11 mouse cellular contexts compared by ENCODE assay signal in genomic region chr9:77610811-77611210, GRCm38 (mm10). TPM values are rescaled to one million over a fixed set of nuclear protein-coding genes. Genes with fewer than 3 reads are reported as not detected.
DNase-seq lines count a peak whose midpoint lies in the region; ATAC-seq and TF ChIP-seq lines count a peak whose summit lies in the region.
"Had no signal": no experiment of that assay in that cellular context is flagged by ENCODE, and none has a peak within 500 bp of the region (broad histone marks: within the 10 kb centered on the region; RNA-seq: fewer than 3 reads in every experiment).

No protein-coding gene starts in this region.

- H3K9ac ChIP-seq in kidney, embryonic 16.5 days (replicated peaks; ENCODE audit: low read length), result no peak overlapping the region
- H3K9ac ChIP-seq in midbrain, postnatal 0 days (replicated peaks; ENCODE audit: low read length, poor library complexity, severe bottlenecking), result no peak overlapping the region
- no peak overlapping the region for H3K9ac ChIP-seq in midbrain, embryonic 16.5 days (ENCODE audit: low read depth, low read length)
- no peak overlapping the region for H3K9ac ChIP-seq in stomach, postnatal 0 days (ENCODE audit: low read length)
- no peak overlapping the region for H3K9ac ChIP-seq in neural tube, embryonic 15.5 days (replicated peaks)

- TF ChIP-seq EP300 in stomach, postnatal 0 days (optimal IDR thresholded peaks at IDR 0.05), result no peak

- no peaks in the 10 kb centered on the region for H3K27me3 ChIP-seq in kidney, adult 2 months (replicated peaks; ENCODE audit: control insufficient read depth, insufficient read depth, low read length)
- no peaks in the 10 kb centered on the region for H3K27me3 ChIP-seq in kidney, embryonic 16.5 days (ENCODE audit: insufficient read depth, low read length)
- no peaks in the 10 kb centered on the region for H3K27me3 ChIP-seq in midbrain, postnatal 0 days (ENCODE audit: insufficient read depth, low read length)
- H3K27me3 ChIP-seq in midbrain, embryonic 16.5 days (ENCODE audit: control insufficient read depth, insufficient read depth, low read depth, low read length), result no peaks in the 10 kb centered on the region
- H3K27me3 ChIP-seq in stomach, postnatal 0 days (ENCODE audit: control insufficient read depth, insufficient read depth, low read length), result no peaks in the 10 kb centered on the region
- no peaks in the 10 kb centered on the region for H3K27me3 ChIP-seq in neural tube, embryonic 15.5 days (replicated peaks)

- TF ChIP-seq CTCF in kidney, adult 2 months (conservative IDR thresholded peaks at IDR 0.05; ENCODE audit: insufficient read depth, insufficient read length, low read depth, low read length), result peak; percentile 65
- peak; percentile 72 for TF ChIP-seq CTCF in midbrain, postnatal 0 days (IDR thresholded peaks at IDR 0.05)
- peak; percentile 71 for TF ChIP-seq CTCF in stomach, postnatal 0 days (IDR thresholded peaks at IDR 0.05; ENCODE audit: low read depth)

- ATAC-seq in kidney, embryonic 16.5 days (ENCODE audit: low FRiP score, low TSS enrichment), result no peak
- no peak for ATAC-seq in midbrain, postnatal 0 days (ENCODE audit: low FRiP score)
- no peak for ATAC-seq in midbrain, embryonic 16.5 days
- no peak for ATAC-seq in stomach, postnatal 0 days (ENCODE audit: low FRiP score, low TSS enrichment)
- ATAC-seq in neural tube, embryonic 15.5 days (ENCODE audit: low FRiP score), result no peak

- no peaks in the 10 kb centered on the region for H3K9me3 ChIP-seq in kidney, embryonic 16.5 days (ENCODE audit: low read length)
- no peaks in the 10 kb centered on the region for H3K9me3 ChIP-seq in midbrain, postnatal 0 days (ENCODE audit: low read length)
- no peaks in the 10 kb centered on the region for H3K9me3 ChIP-seq in midbrain, embryonic 16.5 days (replicated peaks; ENCODE audit: control insufficient read depth, low read length, poor library complexity, severe bottlenecking)
- H3K9me3 ChIP-seq in stomach, postnatal 0 days (ENCODE audit: control insufficient read depth, low read length), result no peaks in the 10 kb centered on the region
- no peaks in the 10 kb centered on the region for H3K9me3 ChIP-seq in neural tube, embryonic 15.5 days (replicated peaks)
- H3K9me3 ChIP-seq: forebrain, embryonic 10.5 days had no signal

- no peak overlapping the region for H3K27ac ChIP-seq in kidney, adult 2 months (ENCODE audit: insufficient read depth, low read depth, low read length)
- H3K27ac ChIP-seq in kidney, embryonic 16.5 days (ENCODE audit: low read length), result no peak overlapping the region
- H3K27ac ChIP-seq in midbrain, postnatal 0 days (ENCODE audit: low read depth, low read length), result no peak overlapping the region
- no peak overlapping the region for H3K27ac ChIP-seq in midbrain, embryonic 16.5 days (ENCODE audit: low read length)
- no peak overlapping the region for H3K27ac ChIP-seq in stomach, postnatal 0 days (replicated peaks)
- no peak overlapping the region for H3K27ac ChIP-seq in neural tube, embryonic 15.5 days (replicated peaks)
- H3K27ac ChIP-seq: forebrain, embryonic 10.5 days had no signal

- H3K4me3 ChIP-seq in kidney, adult 2 months (ENCODE audit: insufficient read depth, low read depth, low read length), result no peak overlapping the region
- H3K4me3 ChIP-seq in kidney, embryonic 16.5 days (ENCODE audit: low read length), result no peak overlapping the region
- H3K4me3 ChIP-seq in midbrain, postnatal 0 days (ENCODE audit: low read depth, low read length), result no peak overlapping the region
- H3K4me3 ChIP-seq in midbrain, embryonic 16.5 days (ENCODE audit: low read depth, low read length), result no peak overlapping the region
- H3K4me3 ChIP-seq in stomach, postnatal 0 days (ENCODE audit: low read depth, low read length), result no peak overlapping the region
- no peak overlapping the region for H3K4me3 ChIP-seq in neural tube, embryonic 15.5 days (replicated peaks)
- H3K4me3 ChIP-seq: forebrain, embryonic 10.5 days had no signal

- no peaks in the 10 kb centered on the region for H3K36me3 ChIP-seq in kidney, adult 2 months (ENCODE audit: control insufficient read depth, insufficient read depth, low read length)
- no peaks in the 10 kb centered on the region for H3K36me3 ChIP-seq in kidney, embryonic 16.5 days (ENCODE audit: insufficient read depth, low read length)
- no peaks in the 10 kb centered on the region for H3K36me3 ChIP-seq in midbrain, postnatal 0 days (ENCODE audit: insufficient read depth, low read length)
- no peaks in the 10 kb centered on the region for H3K36me3 ChIP-seq in midbrain, embryonic 16.5 days (ENCODE audit: control insufficient read depth, insufficient read depth, low read length)
- no peaks in the 10 kb centered on the region for H3K36me3 ChIP-seq in stomach, postnatal 0 days (ENCODE audit: control insufficient read depth, insufficient read depth, low read length)
- H3K36me3 ChIP-seq in neural tube, embryonic 15.5 days, result no peaks in the 10 kb centered on the region
- H3K36me3 ChIP-seq: forebrain, embryonic 10.5 days had no signal

- peak; percentile 16 for DNase-seq in embryo, embryonic 10 days (ENCODE audit: low spot score)
- DNase-seq in embryo, embryonic 9.5 days (ENCODE audit: extremely low spot score), result no peak
- DNase-seq in kidney, adult 2 months, result peak; percentile 39
- DNase-seq in midbrain, postnatal 0 days (ENCODE audit: low spot score), result peak; percentile 27
- no peak for DNase-seq in stomach, postnatal 0 days (ENCODE audit: low spot score)
- DNase-seq: cerebellum, postnatal 36 days; kidney, adult 11 months had no signal

- H3K4me2 ChIP-seq in kidney, embryonic 16.5 days (replicated peaks; ENCODE audit: low read depth, low read length), result no peak overlapping the region
- no peak overlapping the region for H3K4me2 ChIP-seq in midbrain, postnatal 0 days (ENCODE audit: low read depth, low read length, poor library complexity, severe bottlenecking)
- no peak overlapping the region for H3K4me2 ChIP-seq in midbrain, embryonic 16.5 days (ENCODE audit: low read length)
- no peak overlapping the region for H3K4me2 ChIP-seq in stomach, postnatal 0 days (replicated peaks; ENCODE audit: low read depth)
- no peak overlapping the region for H3K4me2 ChIP-seq in neural tube, embryonic 15.5 days

- TF ChIP-seq POLR2A in kidney, adult 2 months (IDR thresholded peaks at IDR 0.05; ENCODE audit: low read depth, low read length), result no peak

- H3K4me1 ChIP-seq in kidney, adult 2 months (ENCODE audit: control insufficient read depth, insufficient read depth, low read length), result 0 out of 2 replicates have a peak, but pooled peaks cover under 1% of the 10 kb centered on the region
- H3K4me1 ChIP-seq in kidney, embryonic 16.5 days (ENCODE audit: insufficient read depth, low read length), result no peaks in the 10 kb centered on the region
- H3K4me1 ChIP-seq in midbrain, postnatal 0 days (ENCODE audit: insufficient read depth, low read length), result no peaks in the 10 kb centered on the region
- no peaks in the 10 kb centered on the region for H3K4me1 ChIP-seq in midbrain, embryonic 16.5 days (ENCODE audit: control insufficient read depth, insufficient read depth, low read length)
- H3K4me1 ChIP-seq in stomach, postnatal 0 days (replicated peaks; ENCODE audit: control insufficient read depth, insufficient read depth), result no peaks in the 10 kb centered on the region
- no peaks in the 10 kb centered on the region for H3K4me1 ChIP-seq in neural tube, embryonic 15.5 days
- H3K4me1 ChIP-seq: forebrain, embryonic 10.5 days had no signal

RNA-seq across cellular contexts. Expression of gene Klhl31, which starts 25.5 kb away (rescaled TPM):
- polyA plus RNA-seq in kidney, adult 2 months (2012; rRNA removed), result 0.04 and 0.99 TPM in 2 replicates
- polyA plus RNA-seq in kidney, embryonic 16.5 days (2015; fragmentation: Nextera tagmentation; extraction: Ambion mirVana), result 0.92 and 0.98 TPM in 2 replicates
- 0.05 TPM in 2 replicates for total RNA-seq in midbrain, postnatal 0 days (2014; rRNA removed)
- polyA plus RNA-seq in midbrain, postnatal 0 days (2015; fragmentation: Nextera tagmentation; extraction: Ambion mirVana), result 0.11 and 0.12 TPM in 2 replicates
- polyA plus RNA-seq in midbrain, embryonic 16.5 days (2015; fragmentation: Nextera tagmentation; extraction: Ambion mirVana), result 0.14 and 0.20 TPM in 2 replicates
- 0.08 and 0.17 TPM in 2 replicates for polyA plus RNA-seq in stomach, postnatal 0 days (2015; fragmentation: Nextera tagmentation; extraction: Ambion mirVana)
- 1.0 and 1.2 TPM in 2 replicates for polyA plus RNA-seq in neural tube, embryonic 15.5 days (2015; fragmentation: Nextera tagmentation; extraction: Ambion mirVana)

Comparison
In these comparisons a context has a peak if more than half of its experiments do, and no peak if none do; other contexts are left out.
1. DNase-seq: peak in embryo, embryonic 10 days (single experiment), kidney, adult 2 months (single experiment) and midbrain, postnatal 0 days (single experiment); none in embryo, embryonic 9.5 days (single experiment) and stomach, postnatal 0 days (single experiment).
2. Peak in every context shown above with its lines, with median percentiles within 50 percentile points of each other: CTCF ChIP-seq.